Mouse (Mus musculus): ENCODE measurements at regions not wholly inside any gene's neighbourhood (a gene's known extent, or its start where the extent isn't known, plus 50 kb on each side); places are given as distances from the start of the nearest gene placed in this dataset.

- DNase-seq, result no peak
These were observed 155.2 kb upstream of the Spred2 start for GRCm38 (mm10) chr11:19768962-19769361.

DNA sequence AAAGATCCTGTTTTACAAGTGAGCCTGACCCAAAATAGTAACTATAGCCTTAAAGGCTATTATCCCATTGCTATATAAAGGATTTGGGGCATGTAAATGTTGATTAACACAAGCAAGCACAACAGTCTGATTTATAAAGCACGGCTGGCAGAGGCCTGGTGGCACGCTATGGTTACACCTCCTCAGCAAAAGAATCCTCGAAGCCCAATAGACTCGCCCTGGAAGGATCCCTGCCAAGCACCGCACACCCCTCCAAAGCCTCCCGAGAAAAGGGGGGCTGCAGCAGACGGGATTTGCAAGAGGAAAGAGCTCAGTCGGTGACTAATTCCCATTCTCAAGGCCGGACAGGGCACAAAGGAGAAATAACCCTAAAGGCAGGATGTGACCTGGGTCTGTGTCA is 150.2 kb upstream of the Spred2 start:
- no peak for DNase-seq

DNA sequence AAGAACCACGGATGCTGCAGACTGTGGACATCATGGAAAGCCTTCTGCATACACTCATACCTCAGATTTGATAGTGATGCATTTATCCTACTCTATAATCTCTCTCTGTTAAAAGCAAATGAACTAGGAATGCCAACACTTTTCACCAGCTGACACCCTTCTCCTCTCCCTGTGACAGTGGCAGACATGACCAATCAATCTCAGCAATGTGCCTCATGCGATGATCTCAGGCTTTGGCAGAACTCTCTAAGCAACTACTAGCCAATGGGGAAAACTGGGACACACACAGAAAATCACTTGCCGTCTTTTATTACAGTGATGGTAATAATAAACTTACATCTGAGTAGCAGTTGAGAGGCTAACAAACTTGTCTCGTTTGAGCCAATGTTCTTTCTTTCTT is 148.4 kb upstream of the Spred2 start:
- DNase-seq, result no peak

- no peak for DNase-seq
These were observed 147.5 kb upstream of the Spred2 start for GRCm38 (mm10) chr11:19776473-19777200.

- no peak for DNase-seq
These were observed 146.0 kb upstream of the Spred2 start for GRCm38 (mm10) chr11:19778191-19778590.

- DNase-seq, result no peak
These were observed 139.1 kb upstream of the Spred2 start for GRCm38 (mm10) chr11:19785110-19785509.

- DNase-seq, result no peak
These were observed 127.1 kb upstream of the Spred2 start for GRCm38 (mm10) chr11:19796950-19797670.

- DNase-seq, result no peak
These were observed 114.8 kb upstream of the Spred2 start for GRCm38 (mm10) chr11:19809359-19809758.

DNA sequence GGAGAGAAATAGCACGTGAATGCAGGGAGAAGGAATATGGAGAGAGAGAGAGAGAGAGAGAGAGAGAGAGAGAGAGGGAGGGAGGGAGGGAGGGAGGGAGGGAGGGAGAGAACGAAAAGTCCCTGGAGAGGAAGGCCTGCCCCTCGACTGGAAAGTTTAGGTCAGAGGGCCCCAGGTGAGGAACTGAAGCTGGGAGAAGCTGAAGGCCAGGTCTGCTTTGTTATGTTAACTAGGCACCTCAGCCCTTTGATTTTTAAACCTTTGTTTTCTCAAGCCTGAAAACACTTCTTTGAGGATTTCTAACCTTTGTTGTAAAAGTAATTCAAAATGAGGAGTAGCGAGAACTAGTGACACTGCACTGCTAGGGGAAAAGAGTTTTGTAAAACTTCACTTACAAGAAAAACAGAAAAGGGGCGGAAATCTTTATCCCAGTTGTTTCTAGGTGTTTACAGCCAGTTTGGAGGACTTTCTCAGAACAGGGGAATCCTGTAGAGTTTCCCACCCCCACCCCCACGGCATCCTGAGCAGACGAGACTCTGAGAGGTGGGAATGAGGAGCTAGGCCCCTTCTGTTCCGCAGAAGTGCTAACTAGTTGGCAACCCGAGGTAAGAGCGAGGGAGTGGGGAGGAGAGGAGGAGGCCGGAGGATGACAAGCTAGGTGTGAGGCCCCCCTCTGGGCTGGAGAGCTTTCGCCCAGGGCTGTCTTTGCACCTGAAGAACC is 112.7 kb upstream of the Spred2 start:
- no peak for DNase-seq

GRCm38 (mm10) chr11:19811992-19812690 is 112.0 kb upstream of the Spred2 start:
- no peak for DNase-seq

GRCm38 (mm10) chr11:19813549-19813948 is 110.6 kb upstream of the Spred2 start:
- no peak for DNase-seq

DNA sequence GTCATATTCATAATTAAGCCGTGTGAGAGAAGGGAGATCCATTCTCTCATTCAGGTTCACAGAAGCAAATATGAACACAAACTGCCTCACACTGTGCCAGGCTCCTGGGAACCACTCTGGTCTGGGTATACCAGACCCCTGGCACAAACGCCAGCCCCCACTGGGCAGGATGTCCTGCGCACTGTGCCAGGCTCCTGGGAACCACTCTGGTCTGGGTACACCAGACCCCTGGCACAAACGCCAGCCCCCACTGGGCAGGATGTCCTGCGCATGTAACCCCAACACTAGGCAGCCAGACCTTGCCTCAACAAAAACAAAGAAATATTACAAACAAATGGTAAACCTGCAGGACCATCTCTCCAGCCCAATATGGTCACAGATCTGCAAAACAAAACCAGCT is 101.2 kb upstream of the Spred2 start:
- no peak for DNase-seq

DNA sequence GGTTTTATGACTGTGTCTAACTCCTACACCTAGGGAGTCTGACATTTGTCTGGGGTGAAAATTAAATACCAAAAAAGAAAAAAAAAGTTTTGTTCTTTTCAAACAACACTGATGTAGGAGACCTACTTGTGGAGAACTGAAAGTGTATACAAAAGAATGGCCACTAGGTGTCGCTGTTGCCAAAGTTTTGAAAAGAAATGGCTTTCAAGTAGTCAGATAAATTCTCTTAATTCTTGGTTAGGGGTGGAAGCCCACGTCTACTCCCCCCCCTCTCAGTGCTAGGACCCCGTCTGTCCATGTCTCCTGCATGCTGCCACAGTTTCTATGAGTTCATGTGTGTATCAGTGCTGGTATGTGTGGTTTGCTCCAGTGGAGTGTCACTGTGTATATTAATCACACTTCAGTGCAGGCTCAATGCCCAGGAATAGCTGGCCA is 100.7 kb upstream of the Spred2 start:
- DNase-seq, result peak; percentile 54

DNA sequence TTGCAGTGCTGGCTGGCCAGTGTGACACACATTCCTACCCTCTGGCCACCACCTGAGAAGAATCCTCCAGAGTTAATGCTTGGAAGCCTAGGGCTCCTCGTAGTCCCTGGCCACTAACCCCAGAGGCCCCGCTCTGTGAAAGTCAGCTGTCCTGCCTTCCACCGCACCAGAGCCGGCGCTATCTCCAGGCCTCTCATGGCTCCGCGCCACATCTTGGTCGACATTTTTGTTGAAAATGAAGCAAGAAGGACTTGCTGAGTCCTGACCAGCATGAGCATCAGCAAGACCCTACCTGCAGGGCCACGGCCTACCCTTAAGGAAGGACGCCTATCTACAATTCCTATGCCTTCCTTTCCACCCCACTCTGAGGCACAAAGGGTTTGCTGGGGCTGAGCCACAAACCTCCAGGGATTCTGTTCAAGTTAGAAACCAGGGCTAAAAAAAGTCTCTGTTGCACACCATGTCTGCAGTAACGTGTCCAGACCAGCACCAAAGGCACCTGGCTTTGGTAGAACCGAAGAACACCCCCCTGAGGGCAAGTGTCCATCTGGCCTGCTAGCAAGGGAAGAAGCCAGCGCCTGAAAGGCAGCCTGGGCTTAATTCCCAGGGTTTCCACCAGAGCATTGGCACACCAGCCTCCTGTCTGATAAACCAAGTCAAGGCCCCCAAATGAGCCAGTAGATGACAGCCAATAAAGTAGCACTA is 97.5 kb upstream of the Spred2 start:
- DNase-seq, result no peak

GRCm38 (mm10) chr11:19827996-19828395 is 96.2 kb upstream of the Spred2 start:
- DNase-seq, result no peak

GRCm38 (mm10) chr11:19828959-19829401 is 95.2 kb upstream of the Spred2 start:
- DNase-seq, result no peak

DNA sequence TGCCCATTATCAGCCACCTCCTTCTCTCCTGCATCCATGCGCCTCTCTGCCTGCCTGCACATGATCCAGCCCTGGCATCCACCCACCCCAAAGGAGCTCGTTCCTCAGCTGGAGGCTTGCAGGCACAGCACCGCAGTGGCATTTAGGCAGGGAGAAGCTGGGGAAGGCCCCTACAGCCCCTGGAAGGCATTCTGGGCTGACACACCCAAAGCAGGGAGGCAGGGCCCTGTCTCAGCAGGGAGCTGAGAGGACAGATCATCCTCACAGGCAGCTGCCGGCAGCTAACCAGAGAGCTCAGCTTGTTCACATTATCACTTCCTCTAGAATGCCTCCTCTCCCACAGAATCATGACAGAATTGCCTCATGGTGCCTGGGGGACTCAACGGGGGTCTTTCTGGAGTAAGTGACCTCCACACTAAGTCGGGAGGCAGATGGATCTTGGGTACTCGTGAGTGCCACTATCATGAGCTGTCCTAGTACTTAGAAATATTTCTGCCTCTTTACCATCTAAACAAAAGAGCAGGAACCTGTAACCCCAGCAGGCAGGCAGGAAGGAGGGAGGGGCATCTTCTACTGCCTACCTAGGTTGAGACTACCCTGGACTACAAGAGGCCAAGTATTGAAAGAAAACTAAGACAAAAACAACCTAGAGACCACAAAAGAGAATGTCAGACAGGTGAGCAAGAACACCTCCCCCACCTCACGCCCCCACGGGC is 94.5 kb upstream of the Spred2 start:
- peak; percentile 31 for DNase-seq

DNA sequence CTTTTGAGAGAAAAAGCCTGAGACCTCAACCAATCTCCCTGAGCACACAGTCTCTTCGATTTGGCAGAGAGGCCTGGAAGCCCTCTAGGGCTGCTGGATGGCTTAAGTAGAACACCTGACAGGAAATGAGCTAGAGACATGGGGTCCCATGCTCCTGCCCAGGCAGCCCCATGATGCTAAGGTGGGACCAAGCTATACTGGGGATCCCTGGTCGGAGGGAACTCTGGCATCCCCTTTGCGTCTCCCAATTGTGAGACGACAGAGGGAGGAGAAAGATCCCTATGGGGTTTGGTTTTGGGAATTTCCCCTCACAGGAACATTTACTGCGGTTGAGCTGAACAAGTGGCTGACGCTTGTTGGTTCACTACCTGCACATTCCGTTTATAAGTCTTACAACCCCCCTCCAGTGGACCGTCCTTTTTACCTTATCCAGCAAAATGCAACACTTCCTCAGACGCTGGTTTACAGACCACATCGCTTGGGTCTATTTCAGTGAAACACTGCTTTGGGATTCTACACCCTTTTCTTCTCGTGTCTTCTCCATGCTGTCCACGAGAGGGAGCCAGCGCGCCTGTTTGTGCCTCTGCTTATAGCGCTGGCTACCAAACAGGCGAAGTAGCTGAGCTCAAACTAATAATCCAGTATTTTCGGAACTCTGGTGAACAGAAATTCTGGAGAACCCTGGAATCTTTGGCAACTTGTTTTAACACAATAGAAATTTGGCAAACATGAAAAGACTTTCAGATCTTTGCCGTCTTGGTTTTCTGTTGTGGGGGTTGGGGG is 93.7 kb upstream of the Spred2 start:
- DNase-seq, result peak; percentile 87

- DNase-seq, result no peak
These were observed 89.6 kb upstream of the Spred2 start for GRCm38 (mm10) chr11:19834561-19834960.

- DNase-seq, result peak; percentile 62
These were observed 88.9 kb upstream of the Spred2 start for GRCm38 (mm10) chr11:19835221-19835745.

DNA sequence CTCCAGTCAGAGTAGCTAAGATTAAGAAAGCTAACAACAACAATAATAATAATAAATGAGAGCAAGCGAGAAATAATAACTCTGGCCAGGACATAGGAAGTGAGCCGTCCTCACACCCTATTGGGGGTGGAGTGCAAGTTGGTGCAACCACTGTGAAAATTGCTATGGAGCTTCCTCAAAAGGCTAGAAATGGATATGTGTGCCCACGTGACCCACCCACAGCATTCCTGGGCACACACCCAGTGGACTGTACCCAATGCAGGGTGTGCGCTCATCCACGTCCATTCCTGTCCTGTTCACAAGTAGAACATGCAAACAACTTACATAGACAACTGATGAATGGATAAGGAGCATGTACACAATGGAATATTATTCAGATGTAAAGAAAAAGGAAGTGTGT is 85.2 kb upstream of the Spred2 start:
- no peak for DNase-seq
